Mouse (Mus musculus): ENCODE measurements around the gene Pter. TPM values are rescaled to one million over a fixed set of nuclear protein-coding genes. Genes with fewer than 3 reads are reported as not detected.

Pter gene
- polyA plus RNA-seq, 1 experiment from 2014 or later, result 6.8 TPM

- Histone ChIP-seq H3K4me2 (replicated peaks) (no peak overlapping the region), H3K4me3 (no peak overlapping the region), H3K9ac (no peak overlapping the region), H3K9me3 (no peaks in the 10 kb centered on the region), H3K27me3 (replicated peaks) (no peaks in the 10 kb centered on the region), H3K4me1 (no peaks in the 10 kb centered on the region), H3K27ac (no peak overlapping the region), H3K36me3 (no peaks in the 10 kb centered on the region)
- no peak for ATAC-seq (ENCODE audit: low FRiP score, low read depth)
- 85% methylated on average over 2 of the region's 2 CpGs for WGBS
Observed at GRCm38 (mm10) chr2:12938641-12939040, 14.8 kb downstream of the Pter start.

GRCm38 (mm10) chr2:12956703-12957424 is 33.0 kb downstream of the Pter start:
- H3K4me1 ChIP-seq, result no peaks in the 10 kb centered on the region
- no peak overlapping the region for H3K9ac ChIP-seq
- no peak overlapping the region for H3K4me3 ChIP-seq
- no peaks in the 10 kb centered on the region for H3K36me3 ChIP-seq
- H3K27me3 ChIP-seq (replicated peaks), result no peaks in the 10 kb centered on the region
- no peak for ATAC-seq (ENCODE audit: low FRiP score, low read depth)
- no peak overlapping the region for H3K4me2 ChIP-seq (replicated peaks)
- H3K9me3 ChIP-seq, result no peaks in the 10 kb centered on the region
- no peak overlapping the region for H3K27ac ChIP-seq

- Histone ChIP-seq H3K4me3 (no peak overlapping the region), H3K36me3 (no peaks in the 10 kb centered on the region), H3K9me3 (no peaks in the 10 kb centered on the region), H3K4me2 (replicated peaks) (no peak overlapping the region), H3K9ac (no peak overlapping the region), H3K27ac (no peak overlapping the region), H3K4me1 (no peaks in the 10 kb centered on the region), H3K27me3 (replicated peaks) (no peaks in the 10 kb centered on the region)
- 53% methylated on average over 12 of the region's 12 CpGs for WGBS
- ATAC-seq (ENCODE audit: low FRiP score, low read depth), result peak; percentile 44; the same call in 1 of the 2 replicates
Observed at GRCm38 (mm10) chr2:12970049-12970724, 46.3 kb downstream of the Pter start.

- ATAC-seq (ENCODE audit: low FRiP score, low read depth), result no peak
- Histone ChIP-seq H3K4me2 (replicated peaks) (no peak overlapping the region), H3K9ac (no peak overlapping the region), H3K4me3 (no peak overlapping the region), H3K27ac (no peak overlapping the region), H3K36me3 (no peaks in the 10 kb centered on the region), H3K4me1 (no peaks in the 10 kb centered on the region), H3K9me3 (no peaks in the 10 kb centered on the region), H3K27me3 (replicated peaks) (no peaks in the 10 kb centered on the region)
- WGBS, result 78% methylated on average over 2 of the region's 2 CpGs
Observed at GRCm38 (mm10) chr2:12973752-12974151, 49.9 kb downstream of the Pter start.

GRCm38 (mm10) chr2:12977367-12977766 is 53.5 kb downstream of the Pter start:
- H3K27me3 ChIP-seq (replicated peaks), result no peaks in the 10 kb centered on the region
- H3K36me3 ChIP-seq, result no peaks in the 10 kb centered on the region
- H3K4me2 ChIP-seq (replicated peaks), result no peak overlapping the region
- H3K4me1 ChIP-seq, result no peaks in the 10 kb centered on the region
- 93% methylated on average over 7 of the region's 7 CpGs for WGBS
- no peak overlapping the region for H3K9ac ChIP-seq
- H3K4me3 ChIP-seq, result no peak overlapping the region
- ATAC-seq (ENCODE audit: low FRiP score, low read depth), result no peak
- H3K9me3 ChIP-seq, result no peaks in the 10 kb centered on the region
- no peak overlapping the region for H3K27ac ChIP-seq

GRCm38 (mm10) chr2:12978771-12979170 is 54.9 kb downstream of the Pter start:
- no peaks in the 10 kb centered on the region for H3K9me3 ChIP-seq
- no peaks in the 10 kb centered on the region for H3K27me3 ChIP-seq (replicated peaks)
- H3K9ac ChIP-seq, result no peak overlapping the region
- no peaks in the 10 kb centered on the region for H3K36me3 ChIP-seq
- no peak for ATAC-seq (ENCODE audit: low FRiP score, low read depth)
- no peaks in the 10 kb centered on the region for H3K4me1 ChIP-seq
- WGBS, result 84% methylated on average over 4 of the region's 4 CpGs
- no peak overlapping the region for H3K4me3 ChIP-seq
- H3K4me2 ChIP-seq (replicated peaks), result no peak overlapping the region
- no peak overlapping the region for H3K27ac ChIP-seq

- H3K4me2 ChIP-seq (replicated peaks), result no peak overlapping the region
- H3K36me3 ChIP-seq, result no peaks in the 10 kb centered on the region
- no peaks in the 10 kb centered on the region for H3K9me3 ChIP-seq
- H3K4me1 ChIP-seq, result no peaks in the 10 kb centered on the region
- H3K9ac ChIP-seq, result no peak overlapping the region
- WGBS, result 81% methylated on average over 4 of the region's 4 CpGs
- H3K27ac ChIP-seq, result no peak overlapping the region
- H3K27me3 ChIP-seq (replicated peaks), result no peaks in the 10 kb centered on the region
- H3K4me3 ChIP-seq, result no peak overlapping the region
- no peak for ATAC-seq (ENCODE audit: low FRiP score, low read depth)
Observed at GRCm38 (mm10) chr2:12984901-12985732, 61.3 kb downstream of the Pter start.

- no peaks in the 10 kb centered on the region for H3K9me3 ChIP-seq
- H3K4me3 ChIP-seq, result no peak overlapping the region
- H3K4me2 ChIP-seq (replicated peaks), result no peak overlapping the region
- no peaks in the 10 kb centered on the region for H3K36me3 ChIP-seq
- no peak overlapping the region for H3K27ac ChIP-seq
- no peaks in the 10 kb centered on the region for H3K4me1 ChIP-seq
- no peaks in the 10 kb centered on the region for H3K27me3 ChIP-seq (replicated peaks)
- ATAC-seq (ENCODE audit: low FRiP score, low read depth), result no peak
- no peak overlapping the region for H3K9ac ChIP-seq
- WGBS, result 86% methylated on average over 2 of the region's 2 CpGs
Observed at GRCm38 (mm10) chr2:13000026-13000425, 76.2 kb downstream of the Pter start.

- Histone ChIP-seq H3K27me3 (replicated peaks) (peaks cover 42% of the 10 kb centered on the region), H3K4me2 (replicated peaks) (no peak overlapping the region), H3K4me1 (peaks cover 19% of the 10 kb centered on the region), H3K4me3 (no peak overlapping the region), H3K27ac (no peak overlapping the region), H3K9ac (no peak overlapping the region), H3K9me3 (no peaks in the 10 kb centered on the region), H3K36me3 (no peaks in the 10 kb centered on the region)
- WGBS, result 66% methylated on average over 1 of the region's 1 CpGs
- no peak for ATAC-seq (ENCODE audit: low FRiP score, low read depth)
Observed at GRCm38 (mm10) chr2:13008433-13008832, 84.6 kb downstream of the Pter start.

GRCm38 (mm10) chr2:13009261-13009972 is 85.6 kb downstream of the Pter start:
- WGBS, result 6% methylated on average over 18 of the region's 18 CpGs
- H3K9ac ChIP-seq, result peak overlapping the region; percentile 48; the same call in 1 of the 2 replicates

GRCm38 (mm10) chr2:13010030-13010459 is 86.2 kb downstream of the Pter start:
- no peaks in the 10 kb centered on the region for H3K36me3 ChIP-seq
- ATAC-seq (ENCODE audit: low FRiP score, low read depth), result peak; percentile 19; the same call in 1 of the 2 replicates
- no peaks in the 10 kb centered on the region for H3K9me3 ChIP-seq
- peaks cover 19% of the 10 kb centered on the region for H3K4me1 ChIP-seq
- H3K4me2 ChIP-seq (replicated peaks), result peak overlapping the region; percentile 100
- H3K9ac ChIP-seq, result peak overlapping the region; percentile 48; the same call in 1 of the 2 replicates
- whole genome bisulfite sequencing, result 2% methylated on average over 31 of the region's 31 CpGs
- H3K4me3 ChIP-seq, result peak overlapping the region; percentile 53
- H3K27me3 ChIP-seq (replicated peaks), result peaks cover 42% of the 10 kb centered on the region
- H3K27ac ChIP-seq, result no peak overlapping the region

More at GRCm38 (mm10) chr2:13009261-13009972, 85.6 kb downstream of the Pter start:
- Histone ChIP-seq H3K9me3 (no peaks in the 10 kb centered on the region), H3K4me1 (peaks cover 19% of the 10 kb centered on the region), H3K4me3 (peak overlapping the region; percentile 53), H3K4me2 (replicated peaks) (peak overlapping the region; percentile 100), H3K36me3 (no peaks in the 10 kb centered on the region), H3K27ac (no peak overlapping the region), H3K27me3 (replicated peaks) (peaks cover 42% of the 10 kb centered on the region)
- no peak for ATAC-seq (ENCODE audit: low FRiP score, low read depth)
